Mouse (Mus musculus): ENCODE measurements at regions not wholly inside any gene's neighbourhood (a gene's known extent, or its start where the extent isn't known, plus 50 kb on each side); places are given as distances from the start of the nearest gene placed in this dataset.
A peak's percentile ranks its signal among the peaks of the same experiment; 100 is the strongest.

DNA sequence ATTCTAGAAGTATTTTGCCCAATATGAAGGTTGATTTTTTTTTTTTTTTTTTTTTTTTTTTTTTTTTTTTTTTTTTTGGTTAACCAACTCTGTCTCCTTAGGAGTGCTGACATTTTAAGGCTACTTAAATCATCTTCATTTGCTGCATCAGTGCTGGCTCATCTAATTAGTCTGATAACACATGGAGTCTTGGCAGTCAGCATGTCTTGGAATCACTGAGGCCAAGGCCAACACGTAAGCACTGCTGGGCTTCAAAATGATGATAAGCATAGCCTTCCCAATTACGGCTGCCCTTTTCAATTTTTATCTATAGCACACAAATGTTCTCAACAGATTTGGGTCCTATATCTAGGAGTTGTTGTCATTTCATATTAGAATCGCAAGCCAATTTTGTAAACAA lies 121.5 kb upstream of the Bche start:
- peak; percentile 22 to 50 for DNase-seq
